Mouse (Mus musculus) MEL (cell line): ENCODE results near the gene Galnt10. TPM values are rescaled to one million over a fixed set of nuclear protein-coding genes. Genes with fewer than 3 reads are reported as not detected.

Experiments
- DNase-seq: peaks from one replicate; pipeline ENCODE4 v3.0.0; 2011; ENCODE audit warnings: low read depth, low spot score
- H3K27ac ChIP-seq: 2 replicates; pipeline ENCODE4 v1.5.1; 2012; ENCODE audit warnings: low read depth, mild to moderate bottlenecking, control low read depth, low read length, moderate library complexity; ENCODE audit not compliant: control insufficient read depth
- H3K27me3 ChIP-seq, 2 experiments: fragments of 150-350 bp in 1 of 2; sonication (generic) in 1 of 2; 2 replicates each; pipeline ENCODE4 v1.6.1; 2012; ENCODE audit warnings: low read length in 2 of 2, mild to moderate bottlenecking in 2 of 2, improper control_type of control experiment in 1 of 2, moderate library complexity in 1 of 2; ENCODE audit not compliant: insufficient read depth in 2 of 2, control insufficient read depth in 1 of 2
- H3K36me3 ChIP-seq, 2 experiments: 2 replicates each; pipeline ENCODE4 v1.6.1; 2012 to 2014; ENCODE audit warnings: low read length in 2 of 2, improper control_type of control experiment in 1 of 2, inconsistent platforms in 1 of 2, mild to moderate bottlenecking in 1 of 2; ENCODE audit not compliant: insufficient read depth in 2 of 2, control insufficient read depth in 1 of 2
- H3K4me1 ChIP-seq, 2 experiments: fragments of 150-350 bp in 1 of 2; sonication (generic) in 1 of 2; 2 replicates each; pipeline ENCODE4 v1.6.1; 2012; ENCODE audit warnings: low read length in 2 of 2, improper control_type of control experiment in 1 of 2, mild to moderate bottlenecking in 1 of 2; ENCODE audit not compliant: insufficient read depth in 2 of 2, control insufficient read depth in 1 of 2
- H3K4me3 ChIP-seq, 2 experiments: fragments of 150-350 bp in 1 of 2; sonication (generic) in 1 of 2; 2 replicates each; pipeline ENCODE4 v1.5.1; 2012; ENCODE audit warnings: low read depth in 2 of 2, low read length in 2 of 2, mild to moderate bottlenecking in 2 of 2, moderate library complexity in 2 of 2, control low read depth in 1 of 2, improper control_type of control experiment in 1 of 2; ENCODE audit not compliant: control insufficient read depth in 1 of 2, insufficient read depth in 1 of 2
- H3K79me2 ChIP-seq: 2 replicates; pipeline ENCODE4 v1.6.1; 2012; ENCODE audit warnings: mild to moderate bottlenecking, low read length, moderate library complexity; ENCODE audit not compliant: control insufficient read depth, poor library complexity, insufficient read depth
- H3K9ac ChIP-seq: 2 replicates; pipeline ENCODE4 v1.6.1; 2012; ENCODE audit warnings: low read depth, mild to moderate bottlenecking, control low read depth, low read length, moderate library complexity; ENCODE audit not compliant: control insufficient read depth, poor library complexity, severe bottlenecking
- H3K9me3 ChIP-seq: fragments of 150-350 bp; sonication (generic); replicated peaks from 2 replicates; pipeline ENCODE4 v1.6.1; 2012; ENCODE audit warnings: mild to moderate bottlenecking, low read length, improper control_type of control experiment, moderate library complexity; ENCODE audit not compliant: insufficient read depth
- CHD1 ChIP-seq: IDR thresholded peaks from 2 replicates; pipeline ENCODE4 v1.6.1; 2012; ENCODE audit warnings: low read depth, mild to moderate bottlenecking, inconsistent platforms, low read length, improper control_type of control experiment
- CTCF ChIP-seq, 3 experiments: IDR thresholded peaks in 2 of 3; conservative IDR thresholded peaks in 1 of 3; 2 replicates each; pipeline ENCODE4 v1.5.1; 2011 to 2012; ENCODE audit warnings: low read length in 3 of 3, low read depth in 2 of 3, mild to moderate bottlenecking in 2 of 3, improper control_type of control experiment in 1 of 3, inconsistent platforms in 1 of 3, mixed read lengths in 1 of 3, moderate library complexity in 1 of 3; ENCODE audit not compliant: control insufficient read depth in 1 of 3, insufficient read depth in 1 of 3, poor library complexity in 1 of 3, severe bottlenecking in 1 of 3
- E2F4 ChIP-seq: IDR thresholded peaks from 2 replicates; pipeline ENCODE4 v1.6.1; 2011; ENCODE audit warnings: low read depth, low read length, improper control_type of control experiment, borderline replicate concordance
- EP300 ChIP-seq, 2 experiments: IDR thresholded peaks; 2 replicates each; pipeline ENCODE4 v1.6.1; 2011; ENCODE audit warnings: improper control_type of control experiment in 2 of 2, low read length in 2 of 2, low read depth in 1 of 2, mild to moderate bottlenecking in 1 of 2
- GATA1 ChIP-seq: IDR thresholded peaks from 2 replicates; pipeline ENCODE4 v1.6.1; 2011; ENCODE audit warnings: low read depth, low read length, improper control_type of control experiment
- HCFC1 ChIP-seq: IDR thresholded peaks from 2 replicates; pipeline ENCODE4 v1.6.1; 2012; ENCODE audit warnings: low read depth, mild to moderate bottlenecking, inconsistent platforms, low read length, improper control_type of control experiment, moderate library complexity
- JUND ChIP-seq: IDR thresholded peaks from 2 replicates; pipeline ENCODE4 v1.6.1; 2011; ENCODE audit warnings: low read depth, mild to moderate bottlenecking, improper control_type of control experiment, low read length
- KAT2A ChIP-seq: conservative IDR thresholded peaks from 2 replicates; pipeline ENCODE4 v1.6.1; 2012; ENCODE audit warnings: low read depth, low read length, improper control_type of control experiment, inconsistent platforms
- MAX ChIP-seq: IDR thresholded peaks from 2 replicates; pipeline ENCODE4 v1.6.1; 2011; ENCODE audit warnings: low read length, improper control_type of control experiment
- MAZ ChIP-seq: IDR thresholded peaks from 2 replicates; pipeline ENCODE4 v1.6.1; 2012; ENCODE audit warnings: low read depth, mild to moderate bottlenecking, inconsistent platforms, low read length, improper control_type of control experiment
- MXI1 ChIP-seq: IDR thresholded peaks from 2 replicates; pipeline ENCODE4 v1.6.1; 2011; ENCODE audit warnings: mild to moderate bottlenecking, low read depth, low read length, improper control_type of control experiment
- MYB ChIP-seq: IDR thresholded peaks from 2 replicates; pipeline ENCODE4 v1.6.1; 2011; ENCODE audit warnings: mild to moderate bottlenecking, low read depth, low read length, improper control_type of control experiment
- MYC ChIP-seq: IDR thresholded peaks from 2 replicates; pipeline ENCODE4 v1.6.1; 2011; ENCODE audit warnings: low read depth, mild to moderate bottlenecking, low read length, improper control_type of control experiment, moderate library complexity
- NRF1 ChIP-seq: IDR thresholded peaks from 2 replicates; pipeline ENCODE4 v1.6.1; 2014; ENCODE audit warnings: low read depth, mild to moderate bottlenecking, inconsistent platforms, low read length, improper control_type of control experiment, moderate library complexity; ENCODE audit not compliant: poor library complexity, insufficient read depth, severe bottlenecking
- POLR2A ChIP-seq, 2 experiments: IDR thresholded peaks; 2 replicates each; pipeline ENCODE4 v1.6.1; 2011 to 2012; ENCODE audit warnings: low read length in 2 of 2, mild to moderate bottlenecking in 2 of 2, control low read depth in 1 of 2, improper control_type of control experiment in 1 of 2, low read depth in 1 of 2, moderate library complexity in 1 of 2; ENCODE audit not compliant: control insufficient read depth in 1 of 2, insufficient read depth in 1 of 2, poor library complexity in 1 of 2
- POLR2AphosphoS5 ChIP-seq: IDR thresholded peaks from 2 replicates; pipeline ENCODE4 v1.6.1; 2012; ENCODE audit warnings: low read depth, borderline replicate concordance, mild to moderate bottlenecking, inconsistent platforms, low read length, moderate library complexity, mixed read lengths
- RAD21 ChIP-seq: IDR thresholded peaks from 2 replicates; pipeline ENCODE4 v1.6.1; 2011; ENCODE audit warnings: mild to moderate bottlenecking, low read depth, low read length, improper control_type of control experiment
- RCOR1 ChIP-seq: IDR thresholded peaks from 2 replicates; pipeline ENCODE4 v1.6.1; 2012; ENCODE audit warnings: low read depth, mild to moderate bottlenecking, inconsistent platforms, low read length, improper control_type of control experiment
- SMC3 ChIP-seq: IDR thresholded peaks from 2 replicates; pipeline ENCODE4 v1.6.1; 2011; ENCODE audit warnings: low read depth, low read length, improper control_type of control experiment
- TAL1 ChIP-seq: IDR thresholded peaks from 2 replicates; pipeline ENCODE4 v1.6.1; 2012; ENCODE audit warnings: mild to moderate bottlenecking, inconsistent platforms, low read length, moderate library complexity, mixed read lengths
- TBP ChIP-seq: IDR thresholded peaks from 2 replicates; pipeline ENCODE4 v1.8.0; 2011; ENCODE audit warnings: low read depth, low read length, improper control_type of control experiment
- TCF12 ChIP-seq: IDR thresholded peaks from 2 replicates; pipeline ENCODE4 v1.6.1; 2014; ENCODE audit warnings: low read depth, mild to moderate bottlenecking, inconsistent platforms, low read length, improper control_type of control experiment, moderate library complexity
- UBTF ChIP-seq: IDR thresholded peaks from 2 replicates; pipeline ENCODE4 v1.6.1; 2012; ENCODE audit warnings: low read depth, mild to moderate bottlenecking, inconsistent platforms, low read length, improper control_type of control experiment, moderate library complexity, borderline replicate concordance; ENCODE audit not compliant: insufficient read depth
- USF1 ChIP-seq: IDR thresholded peaks from 2 replicates; pipeline ENCODE4 v1.6.1; 2014; ENCODE audit warnings: low read depth, mild to moderate bottlenecking, inconsistent platforms, low read length, improper control_type of control experiment, moderate library complexity
- USF2 ChIP-seq, 2 experiments: IDR thresholded peaks; 2 replicates each; pipeline ENCODE4 v1.6.1; 2011 to 2012; ENCODE audit warnings: improper control_type of control experiment in 2 of 2, low read length in 2 of 2, borderline replicate concordance in 1 of 2, inconsistent platforms in 1 of 2, low read depth in 1 of 2, mild to moderate bottlenecking in 1 of 2; ENCODE audit not compliant: insufficient read depth in 1 of 2
- ZC3H11A ChIP-seq: IDR thresholded peaks from 2 replicates; pipeline ENCODE4 v1.6.1; 2012; ENCODE audit warnings: low read depth, mild to moderate bottlenecking, inconsistent platforms, low read length, improper control_type of control experiment
- ZKSCAN1 ChIP-seq: IDR thresholded peaks from 2 replicates; pipeline ENCODE4 v1.6.1; 2012; ENCODE audit warnings: low read depth, mild to moderate bottlenecking, inconsistent platforms, low read length, improper control_type of control experiment, moderate library complexity
- polyA plus RNA-seq, 2 experiments: library from polyadenylated mRNA; stranded (reverse) in 1 of 2; unstranded in 1 of 2; fragments of >175 nt in 1 of 2; fragments of >200 nt in 1 of 2; gene quantifications; 2 replicates each; pipeline versions ENCODE4 v1.2.1 to v1.2.4; 2012; ENCODE audit warnings: low replicate concordance in 2 of 2, low read depth in 1 of 2; ENCODE audit not compliant: insufficient read length in 2 of 2, insufficient read depth in 1 of 2, missing spikeins in 1 of 2
- total RNA-seq: library from RNA; depleted of rRNA; stranded (reverse); fragments of 300-350 nt; gene quantifications from 2 replicates; pipeline ENCODE4 v1.2.3, GENCODE M21; 2012

Galnt10 gene
- total and polyA plus RNA-seq, 3 experiments, result 26.7 to 27.4 TPM; not detected in 1

DNA sequence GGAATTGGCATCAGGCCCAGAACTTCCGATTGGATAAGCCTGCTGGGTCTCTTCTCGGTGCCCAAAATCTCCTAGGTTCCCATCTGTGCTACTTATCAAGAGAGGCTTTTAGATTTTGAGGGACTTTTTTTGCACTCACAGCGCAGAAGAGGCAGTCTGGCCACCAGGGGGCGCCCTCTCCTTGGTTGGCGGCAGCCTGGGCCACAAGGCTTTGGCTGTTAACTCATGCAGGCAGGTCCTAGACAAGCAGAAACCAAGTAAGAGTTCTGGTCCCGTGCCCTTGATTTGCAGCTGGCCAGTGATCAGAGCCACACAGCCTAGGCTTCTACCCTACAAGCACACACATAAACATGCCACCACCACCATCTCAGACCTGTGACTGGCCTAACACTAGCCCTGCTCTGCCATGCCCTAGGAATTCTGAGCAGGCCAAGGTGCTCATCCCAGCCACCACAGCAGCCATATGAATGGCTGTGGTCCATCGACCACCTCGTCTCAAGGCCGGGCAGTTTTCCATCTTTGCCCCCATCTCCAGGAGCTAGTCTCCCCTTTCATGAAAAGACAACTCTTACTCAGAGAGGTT is 174.8 kb downstream of the Galnt10 start:
- H3K27me3 ChIP-seq, result no peaks in the 10 kb centered on the region
- H3K36me3 ChIP-seq, result peaks cover 0 to 3% of the 10 kb centered on the region in 2 experiments; a peak in 2 of 4 replicates
- H3K4me3 ChIP-seq, result no peak overlapping the region
- no peak overlapping the region for H3K27ac ChIP-seq
- peaks cover 0 to 13% of the 10 kb centered on the region in 2 experiments; a peak in 2 of 4 replicates for H3K4me1 ChIP-seq
- peak; percentile 91 for DNase-seq
- no peaks in the 10 kb centered on the region for H3K79me2 ChIP-seq
- TF ChIP-seq TBP (no peak), RCOR1 (no peak; the same call in 1 of the 2 replicates), CTCF (IDR thresholded peaks at IDR 0.05 in 2 of 3, conservative IDR thresholded peaks at IDR 0.05 in 1 of 3; ENCODE audit: control insufficient read depth in 1 of 3, insufficient read depth in 1 of 3, low read depth in 2 of 3, low read length in 3 of 3, poor library complexity in 1 of 3, severe bottlenecking in 1 of 3) (peak; percentile 71 to 97 (median 92)), SMC3 (peak; percentile 91), EP300 (IDR thresholded peaks at IDR 0.05; ENCODE audit: low read depth in 1 of 2, low read length in 2 of 2) (no peak), MXI1 (0 out of 2 replicates have a peak, but pooled peaks have one; percentile 19), MYB (no peak), JUND (no peak), POLR2AphosphoS5 (no peak), USF2 (IDR thresholded peaks at IDR 0.05; ENCODE audit: borderline replicate concordance in 1 of 2, insufficient read depth in 1 of 2, low read depth in 1 of 2, low read length in 2 of 2) (no peak), USF1 (no peak), TAL1 (no peak), E2F4 (no peak), CHD1 (no peak), ZC3H11A (peak; percentile 60; the same call in 1 of the 2 replicates), MAZ (0 out of 2 replicates have a peak, but pooled peaks have one; percentile 20), RAD21 (peak; percentile 79), MAX (no peak), TCF12 (0 out of 2 replicates have a peak, but pooled peaks have one; percentile 7), MYC (no peak), HCFC1 (no peak), NRF1 (no peak), POLR2A (IDR thresholded peaks at IDR 0.05; ENCODE audit: control insufficient read depth in 1 of 2, insufficient read depth in 1 of 2, low read depth in 1 of 2, low read length in 2 of 2, poor library complexity in 1 of 2) (no peak), GATA1 (peak; percentile 43; the same call in 1 of the 2 replicates), UBTF (no peak), KAT2A (no peak), ZKSCAN1 (no peak)
- no peaks in the 10 kb centered on the region for H3K9me3 ChIP-seq
- H3K9ac ChIP-seq, result peak overlapping the region; percentile 26; the same call in 1 of the 2 replicates
